Mouse (Mus musculus): ENCODE measurements at regions not wholly inside any gene's neighbourhood (a gene's known extent, or its start where the extent isn't known, plus 50 kb on each side); places are given as distances from the start of the nearest gene placed in this dataset.

GRCm38 (mm10) chr7:124989456-124989855, 455.0 kb upstream of the Kdm8 start:
- no peak for ATAC-seq (ENCODE audit: insufficient number of reproducible peaks, low FRiP score, low TSS enrichment)

DNA sequence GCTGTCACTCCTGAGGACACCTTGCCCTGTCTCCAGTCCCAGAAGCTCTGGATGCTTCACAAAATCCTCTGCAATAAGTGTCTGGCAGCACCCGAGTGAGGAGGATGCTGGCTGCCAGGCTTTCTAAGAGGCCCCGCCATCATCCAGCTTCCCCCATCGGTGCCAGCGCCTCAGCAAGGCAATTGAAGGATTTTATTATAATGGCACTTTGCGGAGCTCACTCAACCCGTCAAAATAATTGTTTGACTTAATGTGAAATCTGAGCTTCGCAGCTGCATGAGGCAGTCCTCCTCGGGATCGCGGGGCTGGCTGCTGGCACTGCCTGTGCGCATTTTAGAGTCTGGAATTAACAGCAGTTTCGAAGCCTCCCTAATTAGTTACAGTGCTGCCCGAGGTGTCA, 453.8 kb upstream of the Kdm8 start:
- ATAC-seq (ENCODE audit: insufficient number of reproducible peaks, low FRiP score, low TSS enrichment): no peak

GRCm38 (mm10) chr7:124996538-124996937, 447.9 kb upstream of the Kdm8 start:
- no peak for ATAC-seq (ENCODE audit: insufficient number of reproducible peaks, low FRiP score, low TSS enrichment)

DNA sequence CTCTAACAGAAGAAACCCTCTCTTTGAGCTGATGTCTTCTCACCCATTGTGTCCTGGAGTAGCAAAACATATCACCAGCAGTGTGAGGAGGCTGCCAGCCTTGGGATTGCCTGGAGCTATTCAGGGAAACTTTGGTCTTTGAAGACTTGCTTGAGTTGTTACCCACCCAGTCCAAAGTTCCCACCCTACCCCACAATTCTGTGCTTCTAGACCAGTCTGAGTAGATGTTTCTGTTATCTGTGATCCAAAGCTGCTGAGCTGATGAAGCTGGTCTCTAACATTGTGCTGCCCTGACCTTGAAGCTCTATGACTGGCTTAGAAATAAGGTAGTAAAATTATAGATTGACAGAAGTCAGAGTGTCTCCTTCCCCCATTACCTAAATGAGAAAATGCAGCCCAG, 443.8 kb upstream of the Kdm8 start:
- ATAC-seq (ENCODE audit: insufficient number of reproducible peaks, low FRiP score, low TSS enrichment): no peak

DNA sequence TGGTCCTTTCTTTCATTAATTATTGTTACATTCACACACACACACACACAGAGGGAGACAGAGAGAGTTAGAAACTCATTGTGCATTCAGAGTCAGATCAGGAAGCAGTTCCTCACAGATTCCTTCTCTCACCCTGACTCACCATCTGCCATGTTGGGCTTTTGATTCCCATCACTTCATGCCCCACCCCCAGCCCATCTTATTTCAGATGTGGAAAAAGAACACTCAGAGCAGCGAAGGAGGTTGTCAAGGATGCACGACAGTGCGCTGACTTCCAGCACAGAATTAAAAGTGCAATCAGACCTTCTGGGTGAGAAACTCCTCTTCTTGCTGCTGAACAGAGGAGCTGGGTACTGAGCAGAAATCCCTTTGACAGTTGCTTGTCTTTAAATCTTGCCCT, 438.8 kb upstream of the Kdm8 start:
- no peak for ATAC-seq (ENCODE audit: insufficient number of reproducible peaks, low FRiP score, low TSS enrichment)

GRCm38 (mm10) chr7:125019259-125019658, 425.2 kb upstream of the Kdm8 start:
- ATAC-seq (ENCODE audit: insufficient number of reproducible peaks, low FRiP score, low TSS enrichment): no peak

GRCm38 (mm10) chr7:125024944-125025343, 419.5 kb upstream of the Kdm8 start:
- ATAC-seq (ENCODE audit: insufficient number of reproducible peaks, low FRiP score, low TSS enrichment): no peak

DNA sequence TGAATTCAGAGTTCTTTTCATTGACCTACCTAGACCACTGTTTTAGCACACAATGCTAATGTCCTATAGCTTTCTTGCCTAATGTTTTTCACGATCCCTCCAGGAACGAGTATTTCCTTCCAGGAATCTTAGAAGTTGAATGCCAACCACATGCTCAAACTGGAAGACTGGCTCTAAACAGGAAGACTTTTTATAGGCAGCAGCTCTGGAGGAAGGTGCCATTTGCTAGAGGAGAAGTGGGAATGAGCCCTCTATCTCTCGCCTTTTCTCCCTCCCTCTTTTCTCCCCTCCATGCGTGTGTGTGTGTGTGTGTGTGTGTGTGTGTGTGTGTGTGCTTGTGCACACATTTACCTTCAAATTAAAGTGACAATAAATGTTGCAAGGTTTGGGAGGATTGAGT, 410.7 kb upstream of the Kdm8 start:
- ATAC-seq (ENCODE audit: insufficient number of reproducible peaks, low FRiP score, low TSS enrichment): no peak

- ATAC-seq (ENCODE audit: insufficient number of reproducible peaks, low FRiP score, low TSS enrichment): no peak
Measured at GRCm38 (mm10) chr7:125034196-125034595, 410.3 kb upstream of the Kdm8 start.

DNA sequence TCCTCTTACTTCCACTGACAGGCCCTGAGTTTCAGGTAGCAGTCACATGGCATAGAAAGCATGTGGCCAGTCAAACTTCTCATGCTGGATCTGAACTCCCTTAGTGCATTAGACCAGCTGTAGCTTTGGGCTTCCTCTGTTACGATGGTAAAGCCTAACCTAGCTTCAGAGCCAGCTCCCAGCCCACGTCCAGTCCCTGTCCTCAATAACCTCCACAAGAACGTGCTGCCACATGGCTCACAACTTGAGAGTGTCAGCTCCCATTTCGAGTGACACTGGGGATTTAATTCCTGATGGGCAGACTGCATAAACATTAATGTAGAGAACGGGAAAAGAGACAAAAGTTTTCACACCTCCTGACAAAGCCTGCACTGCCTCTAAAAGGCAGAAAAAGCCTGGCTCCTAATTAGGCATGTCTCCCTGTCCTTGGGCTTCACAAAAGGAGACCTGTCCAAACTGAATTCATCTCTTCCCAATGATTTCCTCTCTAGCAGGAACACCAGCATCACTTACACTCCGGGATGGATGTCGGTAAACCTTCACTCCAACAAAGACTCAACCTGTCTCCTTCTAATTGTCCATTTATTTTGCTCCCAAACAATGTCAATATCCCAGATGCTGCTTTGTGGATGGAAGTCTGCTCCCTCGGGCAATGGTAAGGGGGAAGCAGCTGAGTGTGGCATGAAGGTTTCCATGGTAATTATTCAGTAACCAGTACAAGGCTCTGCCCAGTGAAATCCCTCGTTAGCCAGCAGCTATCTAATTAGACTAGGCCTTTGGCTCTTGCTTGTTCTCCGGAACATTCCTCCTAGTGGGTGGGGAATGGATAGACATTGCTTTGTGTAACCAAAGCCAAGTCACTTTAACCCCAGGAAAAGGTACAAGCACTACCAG, 408.1 kb upstream of the Kdm8 start:
- ATAC-seq (ENCODE audit: insufficient number of reproducible peaks, low FRiP score, low TSS enrichment): no peak

DNA sequence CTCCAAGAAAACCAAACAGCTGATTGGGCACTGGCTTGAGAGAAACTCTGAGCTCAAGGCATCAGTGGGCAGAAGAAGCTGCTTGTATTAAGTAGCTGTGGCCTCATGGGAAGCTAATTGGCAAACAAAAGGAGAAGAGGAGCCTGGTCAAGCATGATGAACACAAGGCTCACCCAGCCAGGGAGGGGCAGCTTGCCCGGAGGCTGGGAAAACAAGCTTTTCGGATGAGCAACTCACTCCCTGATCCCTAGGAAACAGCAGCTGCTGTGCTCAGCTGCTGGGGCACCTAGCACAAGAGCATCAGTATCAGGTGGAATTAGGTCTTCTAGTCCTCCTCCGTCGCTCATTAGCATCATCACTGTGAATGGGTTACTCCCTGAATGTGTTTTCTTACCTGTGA, 405.6 kb upstream of the Kdm8 start:
- ATAC-seq (ENCODE audit: insufficient number of reproducible peaks, low FRiP score, low TSS enrichment): no peak

GRCm38 (mm10) chr7:125055951-125056625, 388.4 kb upstream of the Kdm8 start:
- ATAC-seq (ENCODE audit: insufficient number of reproducible peaks, low FRiP score, low TSS enrichment): no peak

GRCm38 (mm10) chr7:125102464-125102863, 342.0 kb upstream of the Kdm8 start:
- no peak for ATAC-seq (ENCODE audit: insufficient number of reproducible peaks, low FRiP score, low TSS enrichment)

GRCm38 (mm10) chr7:125104011-125104410, 340.5 kb upstream of the Kdm8 start:
- ATAC-seq (ENCODE audit: insufficient number of reproducible peaks, low FRiP score, low TSS enrichment): no peak

DNA sequence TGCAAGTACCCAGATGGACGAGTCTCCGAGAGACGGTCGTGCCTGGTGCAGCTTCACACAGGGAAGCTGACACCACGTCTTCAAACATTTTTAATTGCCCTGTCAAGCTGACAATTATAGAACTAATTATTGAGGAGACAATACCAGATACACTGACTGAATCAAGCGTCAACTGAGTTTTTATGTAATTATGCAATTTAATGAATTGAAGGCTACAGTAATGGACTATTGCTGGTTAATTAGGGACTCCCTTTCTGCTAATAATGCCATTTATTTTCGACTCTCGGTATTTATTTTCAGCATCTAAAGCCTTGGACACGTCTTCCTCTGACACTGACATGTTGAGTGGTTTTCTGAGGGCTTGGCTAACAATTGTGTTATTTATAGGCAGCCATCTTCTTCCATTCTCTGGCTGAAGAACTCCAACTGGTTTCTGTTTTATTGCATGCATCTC, 331.6 kb upstream of the Kdm8 start:
- no peak for ATAC-seq (ENCODE audit: insufficient number of reproducible peaks, low FRiP score, low TSS enrichment)

DNA sequence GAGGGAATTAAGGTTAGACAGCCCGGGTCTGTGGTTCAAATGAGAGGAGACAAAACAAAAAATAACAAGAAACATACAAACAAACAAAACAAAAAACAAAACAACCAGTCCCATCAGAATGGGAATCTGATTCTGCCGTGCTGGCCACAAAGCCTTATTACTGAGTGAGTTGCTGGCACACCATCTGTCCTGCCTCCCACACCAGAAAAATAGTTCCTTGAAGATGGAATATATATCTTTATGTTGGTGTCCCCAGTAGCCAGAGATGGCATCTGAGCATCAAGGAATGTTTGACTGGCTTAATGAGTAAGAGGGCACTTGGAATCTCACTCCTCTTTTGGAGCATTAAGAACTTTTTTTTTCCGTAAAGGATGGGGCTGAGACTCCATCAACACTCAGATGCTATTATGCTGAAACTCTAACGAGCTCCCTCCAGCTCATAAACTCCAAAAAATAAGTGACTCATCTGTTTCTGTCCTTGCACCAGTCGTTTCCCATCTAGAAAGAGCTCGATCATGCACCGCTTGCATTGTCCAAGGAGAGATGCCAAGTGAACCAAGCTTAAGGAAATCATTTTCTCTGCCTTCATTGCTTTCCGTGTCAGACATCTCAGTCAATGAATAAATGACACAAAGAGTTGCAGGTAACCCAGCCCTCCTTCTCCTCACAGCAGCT, 329.0 kb upstream of the Kdm8 start:
- no peak for ATAC-seq (ENCODE audit: insufficient number of reproducible peaks, low FRiP score, low TSS enrichment)

DNA sequence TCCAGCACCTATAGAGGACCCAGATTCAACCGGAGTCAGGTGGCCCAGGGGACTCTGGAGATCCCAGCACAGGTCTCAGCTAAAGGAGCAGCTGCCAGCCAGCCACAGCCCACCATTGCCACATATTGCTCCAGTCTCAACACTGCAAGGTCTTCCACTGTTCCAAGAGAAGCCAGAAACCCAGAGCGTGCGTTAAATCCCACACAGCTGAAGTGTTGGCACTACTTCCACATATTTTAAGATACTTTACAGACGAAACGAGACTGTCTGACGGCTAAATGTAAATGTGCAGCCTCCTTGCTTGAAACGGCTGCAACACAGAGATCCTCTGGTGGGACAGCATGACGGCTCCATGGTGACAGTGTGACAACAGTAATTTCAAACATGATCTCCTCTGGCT, 327.3 kb upstream of the Kdm8 start:
- no peak for ATAC-seq (ENCODE audit: insufficient number of reproducible peaks, low FRiP score, low TSS enrichment)

DNA sequence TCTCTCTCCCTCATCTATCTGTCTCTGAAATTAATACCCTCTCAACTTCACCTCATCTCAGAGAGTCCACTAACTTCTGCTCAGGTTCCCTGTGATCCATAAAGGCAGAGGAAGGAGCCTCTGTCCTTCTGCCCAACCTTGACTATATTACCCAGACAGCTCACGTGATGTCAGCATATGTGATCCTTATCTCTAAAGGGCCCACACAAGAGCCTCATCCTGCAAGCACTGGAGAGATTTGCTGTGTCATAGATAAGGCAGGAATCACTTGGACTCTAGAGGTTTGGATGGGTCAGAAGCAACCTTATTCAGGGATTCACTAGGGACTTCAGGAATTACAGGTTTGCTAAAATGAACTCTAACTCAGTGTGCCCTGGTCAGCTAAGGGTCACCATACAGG, 315.3 kb upstream of the Kdm8 start:
- no peak for ATAC-seq (ENCODE audit: insufficient number of reproducible peaks, low FRiP score, low TSS enrichment)

DNA sequence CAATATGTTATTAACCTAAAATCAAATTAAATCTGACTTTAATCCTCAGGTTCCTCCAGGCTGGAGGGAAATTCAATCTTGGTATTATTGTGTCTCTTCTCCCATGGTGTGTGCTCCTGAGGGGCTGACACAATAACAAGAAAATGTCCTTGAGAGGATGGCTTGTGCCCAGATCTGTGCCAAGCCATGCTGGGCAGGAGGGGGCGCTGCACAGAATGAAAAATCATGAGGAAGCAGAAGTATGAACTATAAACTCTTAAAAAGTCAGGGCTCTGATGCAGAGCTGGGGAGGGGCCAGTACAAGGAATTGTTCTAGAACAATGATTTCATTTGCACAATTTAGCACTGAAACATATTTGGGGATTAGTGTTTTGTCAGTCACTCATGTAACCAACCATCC, 312.5 kb upstream of the Kdm8 start:
- no peak for ATAC-seq (ENCODE audit: insufficient number of reproducible peaks, low FRiP score, low TSS enrichment)

DNA sequence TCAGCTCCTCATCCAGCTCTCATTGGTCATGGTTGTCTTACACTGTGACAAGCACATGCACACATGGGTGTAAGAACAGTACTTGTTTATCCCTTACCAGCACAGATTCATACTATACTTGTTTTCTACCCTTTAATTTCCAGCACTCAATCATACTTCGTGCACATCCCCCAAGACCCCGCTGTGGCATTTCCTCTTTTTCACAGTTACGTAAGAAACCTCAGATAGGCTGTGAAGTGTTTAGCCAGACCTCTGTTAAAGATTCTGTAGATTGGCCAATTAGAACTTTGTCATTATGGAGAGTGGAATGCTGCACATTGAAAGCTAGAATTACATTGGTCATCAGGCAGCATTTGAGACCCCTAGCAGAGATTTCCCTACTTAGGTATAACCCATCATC, 305.9 kb upstream of the Kdm8 start:
- ATAC-seq (ENCODE audit: insufficient number of reproducible peaks, low FRiP score, low TSS enrichment): no peak

DNA sequence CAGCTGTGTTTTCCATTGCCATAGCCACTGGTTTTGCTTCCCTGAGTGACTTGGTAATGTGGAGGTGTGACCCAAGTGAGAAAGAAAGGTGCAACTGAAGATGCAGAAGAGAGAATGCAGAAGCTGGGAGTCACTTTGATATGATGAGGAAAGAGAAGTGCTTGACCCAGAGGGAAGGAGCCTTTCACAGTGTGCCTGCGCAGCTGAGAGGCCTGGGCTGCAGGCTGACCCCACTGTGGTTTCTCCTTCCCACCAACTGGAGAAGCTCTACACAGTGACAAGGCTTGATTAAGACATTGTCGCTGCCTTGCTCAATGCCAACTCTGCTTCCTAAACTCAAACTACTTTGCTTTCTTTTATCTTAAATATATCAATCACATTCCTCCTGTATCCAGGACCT, 305.3 kb upstream of the Kdm8 start:
- no peak for ATAC-seq (ENCODE audit: insufficient number of reproducible peaks, low FRiP score, low TSS enrichment)

All from cerebellum, adult (tissue).